Mouse (Mus musculus) ES-E14 (cell line): ENCODE results near the gene Dtnbp1.

Experiments
- CHD2 ChIP-seq: IDR thresholded peaks from 2 replicates; pipeline ENCODE4 v1.6.1; 2014; ENCODE audit warnings: mild to moderate bottlenecking, low read depth, low read length, inconsistent platforms
- HCFC1 ChIP-seq: IDR thresholded peaks from 2 replicates; pipeline ENCODE4 v1.6.1; 2012; ENCODE audit warnings: low read length, inconsistent platforms, borderline replicate concordance; ENCODE audit not compliant: insufficient read depth
- MAFK ChIP-seq: IDR thresholded peaks from 2 replicates; pipeline ENCODE4 v1.6.1; 2014; ENCODE audit warnings: mild to moderate bottlenecking, low read depth, low read length, inconsistent platforms; ENCODE audit not compliant: insufficient read depth
- ZC3H11A ChIP-seq: IDR thresholded peaks from 2 replicates; pipeline ENCODE4 v1.6.1; 2012; ENCODE audit warnings: low read depth, mild to moderate bottlenecking, inconsistent platforms, low read length, borderline replicate concordance

DNA sequence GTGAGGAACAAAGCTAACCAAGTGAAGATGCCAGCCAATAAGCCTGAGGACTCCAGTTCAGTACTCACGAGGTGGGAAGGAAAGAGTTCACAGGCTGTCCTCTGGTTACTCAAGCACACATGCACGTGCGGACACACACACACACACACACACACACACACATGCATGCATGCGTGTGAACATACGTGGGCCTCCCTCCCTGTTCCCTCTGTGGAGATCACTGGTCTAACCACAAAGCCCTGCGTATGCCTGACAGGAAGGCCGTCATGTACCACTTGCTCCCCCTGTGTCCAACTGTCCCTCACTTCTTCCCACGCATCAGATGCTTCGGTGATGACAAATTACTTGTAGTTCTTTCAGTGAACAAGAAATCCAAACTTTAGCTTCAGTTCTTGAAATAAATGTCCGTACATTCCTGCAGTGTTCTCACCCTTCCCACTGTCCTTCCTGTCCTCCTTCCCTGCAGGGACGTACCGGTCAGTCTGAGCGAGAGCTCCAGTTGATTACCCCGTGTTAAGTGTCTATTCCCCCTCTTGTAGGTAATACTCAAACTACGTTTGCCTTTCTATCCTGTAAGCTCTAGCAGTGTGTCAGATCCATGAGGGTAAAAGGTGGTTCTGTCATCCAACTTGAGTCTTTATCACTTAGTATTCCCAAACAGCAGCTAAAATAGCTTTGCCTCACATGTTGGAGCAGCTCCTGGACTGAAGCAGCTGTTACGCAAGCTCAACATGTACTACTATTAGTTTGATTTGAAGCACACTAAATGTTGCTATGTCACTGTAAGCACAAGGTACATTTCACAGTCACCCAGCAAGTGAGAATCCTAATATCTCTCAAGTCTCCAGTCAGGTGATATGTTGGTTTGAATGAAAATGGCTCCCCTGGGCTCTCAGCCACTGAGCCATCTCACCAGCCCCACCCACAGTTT, 53.4 kb downstream of the Dtnbp1 start:
- TF ChIP-seq CHD2 (no peak), HCFC1 (no peak), ZC3H11A (no peak), MAFK (no peak)
